Mouse (Mus musculus): ENCODE measurements around the gene Ear14. TPM values are rescaled to one million over a fixed set of nuclear protein-coding genes. Genes with fewer than 3 reads are reported as not detected.
"Not testable (repeated sequence)": the region's sequence is repeated elsewhere in the genome, so short reads cannot be mapped to it uniquely, and the experiment has no call there.

The Ear14 gene
- polyA plus RNA-seq, 1 experiment from 2014 or later = not detected

- H3K27ac ChIP-seq (ENCODE audit: low read length); H3K4me2 ChIP-seq (ENCODE audit: low read length); H3K36me3 ChIP-seq (ENCODE audit: control insufficient read depth, insufficient read depth, low read length); ATAC-seq; H3K4me1 ChIP-seq (ENCODE audit: control insufficient read depth, insufficient read depth, low read length); H3K27me3 ChIP-seq (ENCODE audit: control insufficient read depth, insufficient read depth, low read depth, low read length); H3K4me3 ChIP-seq (ENCODE audit: low read depth, low read length); H3K9me3 ChIP-seq (replicated peaks; ENCODE audit: control insufficient read depth, low read length, poor library complexity, severe bottlenecking); H3K9ac ChIP-seq (ENCODE audit: low read depth, low read length): not testable (repeated sequence)
- 43% methylated on average over 4 of the region's 4 CpGs for WGBS
Measured at GRCm38 (mm10) chr14:51172947-51173346, 30.2 kb upstream of the Ear14 start.

- no peak overlapping the region for H3K4me2 ChIP-seq (ENCODE audit: low read length)
- H3K27me3 ChIP-seq (ENCODE audit: control insufficient read depth, insufficient read depth, low read depth, low read length) = no peaks in the 10 kb centered on the region
- no peaks in the 10 kb centered on the region for H3K4me1 ChIP-seq (ENCODE audit: control insufficient read depth, insufficient read depth, low read length)
- no peak for ATAC-seq
- whole genome bisulfite sequencing = 62% methylated on average over 4 of the region's 4 CpGs
- H3K9me3 ChIP-seq (replicated peaks; ENCODE audit: control insufficient read depth, low read length, poor library complexity, severe bottlenecking) = no peaks in the 10 kb centered on the region
- H3K27ac ChIP-seq (ENCODE audit: low read length) = no peak overlapping the region
- no peak overlapping the region for H3K4me3 ChIP-seq (ENCODE audit: low read depth, low read length)
- no peaks in the 10 kb centered on the region for H3K36me3 ChIP-seq (ENCODE audit: control insufficient read depth, insufficient read depth, low read length)
- no peak overlapping the region for H3K9ac ChIP-seq (ENCODE audit: low read depth, low read length)
Measured at GRCm38 (mm10) chr14:51173843-51174242, 29.3 kb upstream of the Ear14 start.

- not testable (repeated sequence) for H3K4me3 ChIP-seq (ENCODE audit: low read depth, low read length); ATAC-seq; H3K27ac ChIP-seq (ENCODE audit: low read length); H3K9ac ChIP-seq (ENCODE audit: low read depth, low read length); H3K4me2 ChIP-seq (ENCODE audit: low read length); H3K9me3 ChIP-seq (replicated peaks; ENCODE audit: control insufficient read depth, low read length, poor library complexity, severe bottlenecking); H3K4me1 ChIP-seq (ENCODE audit: control insufficient read depth, insufficient read depth, low read length); H3K36me3 ChIP-seq (ENCODE audit: control insufficient read depth, insufficient read depth, low read length); H3K27me3 ChIP-seq (ENCODE audit: control insufficient read depth, insufficient read depth, low read depth, low read length)
- 82% methylated on average over 2 of the region's 2 CpGs for WGBS
Measured at GRCm38 (mm10) chr14:51181051-51181450, 22.1 kb upstream of the Ear14 start.

- Histone ChIP-seq H3K27ac (ENCODE audit: low read length) (no peak overlapping the region), H3K4me1 (ENCODE audit: control insufficient read depth, insufficient read depth, low read length) (no peaks in the 10 kb centered on the region), H3K9me3 (replicated peaks; ENCODE audit: control insufficient read depth, low read length, poor library complexity, severe bottlenecking) (no peaks in the 10 kb centered on the region), H3K27me3 (ENCODE audit: control insufficient read depth, insufficient read depth, low read depth, low read length) (no peaks in the 10 kb centered on the region), H3K9ac (ENCODE audit: low read depth, low read length) (no peak overlapping the region), H3K4me2 (ENCODE audit: low read length) (no peak overlapping the region), H3K4me3 (ENCODE audit: low read depth, low read length) (no peak overlapping the region), H3K36me3 (ENCODE audit: control insufficient read depth, insufficient read depth, low read length) (no peaks in the 10 kb centered on the region)
- WGBS = 89% methylated on average over 4 of the region's 4 CpGs
- no peak for ATAC-seq
Measured at GRCm38 (mm10) chr14:51195681-51196080, 7.5 kb upstream of the Ear14 start.

GRCm38 (mm10) chr14:51199098-51200023, 3.8 kb upstream of the Ear14 start, which contains the start of gene Ang2:
TSS of gene Ang2 (minus strand) at chr14:51199148.
- Histone ChIP-seq H3K9me3 (replicated peaks; ENCODE audit: control insufficient read depth, low read length, poor library complexity, severe bottlenecking) (no peaks in the 10 kb centered on the region), H3K9ac (ENCODE audit: low read depth, low read length) (no peak within 1 kb of the TSS), H3K27ac (ENCODE audit: low read length) (no peak within 1 kb of the TSS), H3K4me3 (ENCODE audit: low read depth, low read length) (no peak within 1 kb of the TSS), H3K36me3 (ENCODE audit: control insufficient read depth, insufficient read depth, low read length) (no peaks in the 10 kb centered on the region), H3K4me1 (ENCODE audit: control insufficient read depth, insufficient read depth, low read length) (no peaks in the 10 kb centered on the region), H3K4me2 (ENCODE audit: low read length) (no peak within 1 kb of the TSS), H3K27me3 (ENCODE audit: control insufficient read depth, insufficient read depth, low read depth, low read length) (no peaks in the 10 kb centered on the region)
- WGBS = 89% methylated on average over 5 of the region's 5 CpGs
- ATAC-seq = no peak

- Histone ChIP-seq H3K36me3 (ENCODE audit: control insufficient read depth, insufficient read depth, low read length) (no peaks in the 10 kb centered on the region), H3K4me2 (ENCODE audit: low read length) (no peak overlapping the region), H3K9me3 (replicated peaks; ENCODE audit: control insufficient read depth, low read length, poor library complexity, severe bottlenecking) (no peaks in the 10 kb centered on the region), H3K9ac (ENCODE audit: low read depth, low read length) (no peak overlapping the region), H3K27me3 (ENCODE audit: control insufficient read depth, insufficient read depth, low read depth, low read length) (no peaks in the 10 kb centered on the region), H3K4me1 (ENCODE audit: control insufficient read depth, insufficient read depth, low read length) (no peaks in the 10 kb centered on the region), H3K27ac (ENCODE audit: low read length) (no peak overlapping the region), H3K4me3 (ENCODE audit: low read depth, low read length) (no peak overlapping the region)
- 96% methylated on average over 2 of the region's 2 CpGs for WGBS
- ATAC-seq = no peak
Measured at GRCm38 (mm10) chr14:51200054-51200453, 3.1 kb upstream of the Ear14 start.

- no peak overlapping the region for H3K9ac ChIP-seq (ENCODE audit: low read depth, low read length)
- H3K27ac ChIP-seq (ENCODE audit: low read length) = no peak overlapping the region
- H3K4me1 ChIP-seq (ENCODE audit: control insufficient read depth, insufficient read depth, low read length) = no peaks in the 10 kb centered on the region
- H3K27me3 ChIP-seq (ENCODE audit: control insufficient read depth, insufficient read depth, low read depth, low read length) = no peaks in the 10 kb centered on the region
- no peak for ATAC-seq
- H3K36me3 ChIP-seq (ENCODE audit: control insufficient read depth, insufficient read depth, low read length) = no peaks in the 10 kb centered on the region
- H3K4me2 ChIP-seq (ENCODE audit: low read length) = no peak overlapping the region
- H3K4me3 ChIP-seq (ENCODE audit: low read depth, low read length) = no peak overlapping the region
- H3K9me3 ChIP-seq (replicated peaks; ENCODE audit: control insufficient read depth, low read length, poor library complexity, severe bottlenecking) = no peaks in the 10 kb centered on the region
- 92% methylated on average over 2 of the region's 2 CpGs for WGBS
Measured at GRCm38 (mm10) chr14:51200466-51200865, 2.7 kb upstream of the Ear14 start.

GRCm38 (mm10) chr14:51220075-51220474, 16.9 kb downstream of the Ear14 start:
- not testable (repeated sequence) for H3K9ac ChIP-seq (ENCODE audit: low read depth, low read length); H3K27ac ChIP-seq (ENCODE audit: low read length); H3K36me3 ChIP-seq (ENCODE audit: control insufficient read depth, insufficient read depth, low read length); H3K4me3 ChIP-seq (ENCODE audit: low read depth, low read length); ATAC-seq; H3K4me2 ChIP-seq (ENCODE audit: low read length); H3K9me3 ChIP-seq (replicated peaks; ENCODE audit: control insufficient read depth, low read length, poor library complexity, severe bottlenecking); H3K4me1 ChIP-seq (ENCODE audit: control insufficient read depth, insufficient read depth, low read length); H3K27me3 ChIP-seq (ENCODE audit: control insufficient read depth, insufficient read depth, low read depth, low read length)
- 95% methylated on average over 3 of the region's 3 CpGs for WGBS

- H3K9me3 ChIP-seq (replicated peaks; ENCODE audit: control insufficient read depth, low read length, poor library complexity, severe bottlenecking); H3K4me2 ChIP-seq (ENCODE audit: low read length); H3K4me3 ChIP-seq (ENCODE audit: low read depth, low read length); ATAC-seq; H3K4me1 ChIP-seq (ENCODE audit: control insufficient read depth, insufficient read depth, low read length); H3K27ac ChIP-seq (ENCODE audit: low read length); H3K27me3 ChIP-seq (ENCODE audit: control insufficient read depth, insufficient read depth, low read depth, low read length); H3K9ac ChIP-seq (ENCODE audit: low read depth, low read length); H3K36me3 ChIP-seq (ENCODE audit: control insufficient read depth, insufficient read depth, low read length): not testable (repeated sequence)
- WGBS = 58% methylated on average over 4 of the region's 4 CpGs
Measured at GRCm38 (mm10) chr14:51229657-51230056, 26.5 kb downstream of the Ear14 start.

Data from midbrain, embryonic 16.5 days (tissue).